Mouse (Mus musculus) olfactory bulb, adult 2 months (tissue): ENCODE results near the gene Plg. TPM values are rescaled to one million over a fixed set of nuclear protein-coding genes. Genes with fewer than 3 reads are reported as not detected.

Experiments used
- H3K27ac ChIP-seq: fragments of 200-500 bp; 2 replicates; pipeline ENCODE4 v1.5.1; 2012; ENCODE audit warnings: low read depth, low read length; ENCODE audit not compliant: insufficient read depth
- H3K4me1 ChIP-seq: fragments of 200-500 bp; 2 replicates; pipeline ENCODE4 v1.6.1; 2012; ENCODE audit warnings: low read length; ENCODE audit not compliant: control insufficient read depth, insufficient read depth
- H3K4me3 ChIP-seq: fragments of 200-500 bp; 2 replicates; pipeline ENCODE4 v1.5.1; 2012; ENCODE audit warnings: mild to moderate bottlenecking, low read depth, low read length, moderate library complexity; ENCODE audit not compliant: insufficient read depth
- CTCF ChIP-seq: fragments of 200-500 bp; IDR thresholded peaks from 2 replicates; pipeline ENCODE4 v1.5.1; 2012; ENCODE audit warnings: low read depth, mild to moderate bottlenecking, low read length, moderate library complexity; ENCODE audit not compliant: insufficient read depth
- POLR2A ChIP-seq: fragments of 200-500 bp; IDR thresholded peaks from 2 replicates; pipeline ENCODE4 v1.6.1; 2012; ENCODE audit warnings: mild to moderate bottlenecking, low read depth, low read length, moderate library complexity; ENCODE audit not compliant: insufficient read depth
- WGBS: fragments of 180-500 bp; shearing (Covaris S2); methylation state at CpG from one replicate; pipeline ENCODE4 v1.1.7; 2018; 5-methylcytosine and 5-hydroxymethylcytosine counted together
- polyA plus RNA-seq: library from polyadenylated mRNA; stranded (reverse); fragments of >200 nt; gene quantifications from 2 replicates; pipeline ENCODE4 v1.2.4, GENCODE M21; 2012; ENCODE audit warnings: low replicate concordance; ENCODE audit not compliant: missing spikeins, insufficient read depth, insufficient read length

Plg gene
- polyA plus RNA-seq, 1 experiment: not detected

DNA sequence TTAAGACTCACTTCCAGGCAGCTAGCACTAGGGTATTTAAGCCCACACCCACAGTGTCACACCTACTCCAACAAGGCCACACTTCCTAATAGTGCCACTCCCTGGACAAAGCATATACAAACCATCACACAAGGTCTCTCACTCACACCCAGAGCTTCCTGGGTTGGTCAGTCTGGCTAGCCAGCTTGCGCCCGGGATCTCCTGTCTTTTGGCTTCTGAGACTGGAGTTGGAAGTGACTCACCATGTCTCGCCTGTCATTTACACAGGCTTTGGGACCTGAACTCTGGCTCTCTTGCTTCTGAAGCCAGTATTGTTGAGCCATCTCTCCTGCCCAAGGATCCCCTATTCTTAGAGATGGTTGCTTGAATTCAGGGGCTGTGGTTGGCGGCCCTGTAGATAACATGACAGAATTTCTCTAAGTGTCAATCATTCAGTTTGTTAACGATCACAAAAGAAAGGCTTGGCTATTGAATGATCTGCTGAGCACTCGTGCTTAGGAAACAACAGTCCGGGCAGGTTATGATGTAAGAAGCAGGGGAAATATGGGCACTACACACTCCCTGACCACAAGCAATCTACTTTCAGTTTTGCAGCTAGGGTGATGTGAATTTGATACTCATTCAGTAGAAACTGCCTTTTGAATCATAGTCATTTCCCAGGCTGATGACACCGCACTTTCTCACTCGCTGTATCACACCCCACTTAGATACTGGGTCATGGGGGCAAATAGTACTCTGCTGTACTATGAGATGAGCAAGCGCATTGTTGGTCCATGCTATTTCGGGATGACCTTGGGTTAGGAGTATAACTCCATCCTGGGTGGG lies 14.6 kb upstream of the Plg start:
- H3K4me1 ChIP-seq: no peaks in the 10 kb centered on the region
- WGBS: 82% methylated on average over 11 of the region's 11 CpGs

DNA sequence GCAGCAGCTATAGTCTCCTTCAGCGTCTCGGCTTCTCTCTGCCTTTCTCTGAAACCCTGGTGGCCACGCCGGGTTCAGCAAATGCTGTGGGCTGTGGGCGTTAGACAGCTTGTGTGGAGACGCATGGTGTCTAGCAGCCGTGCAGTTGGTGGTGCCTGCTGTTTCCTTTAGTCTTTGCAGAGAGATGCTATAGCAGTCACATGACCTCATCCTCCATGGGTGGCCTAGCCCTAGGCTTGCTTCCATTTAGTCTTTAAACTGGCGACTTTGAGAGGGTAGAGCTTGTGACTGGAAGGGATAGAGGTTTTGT lies 14.0 kb upstream of the Plg start:
- Histone ChIP-seq H3K4me1 (no peaks in the 10 kb centered on the region), H3K27ac (no peak overlapping the region), H3K4me3 (no peak overlapping the region)
- TF ChIP-seq POLR2A (no peak), CTCF (no peak)
- WGBS: 30% methylated on average over 8 of the region's 8 CpGs

More for the DNA sequence above, 14.6 kb upstream of the Plg start:
- TF ChIP-seq CTCF (no peak), POLR2A (no peak)
- Histone ChIP-seq H3K4me3 (no peak overlapping the region), H3K27ac (no peak overlapping the region)

- TF ChIP-seq POLR2A (no peak), CTCF (0 out of 2 replicates have a peak, but pooled peaks have one; percentile 44)
- H3K4me3 ChIP-seq: no peak overlapping the region
- 48% methylated on average over 5 of the region's 5 CpGs for WGBS
- no peak overlapping the region for H3K27ac ChIP-seq
- H3K4me1 ChIP-seq: peaks cover 3% of the 10 kb centered on the region; the same call in 1 of the 2 replicates
These were observed 11.0 kb upstream of the Plg start for GRCm38 (mm10) chr17:12367373-12367930.

DNA sequence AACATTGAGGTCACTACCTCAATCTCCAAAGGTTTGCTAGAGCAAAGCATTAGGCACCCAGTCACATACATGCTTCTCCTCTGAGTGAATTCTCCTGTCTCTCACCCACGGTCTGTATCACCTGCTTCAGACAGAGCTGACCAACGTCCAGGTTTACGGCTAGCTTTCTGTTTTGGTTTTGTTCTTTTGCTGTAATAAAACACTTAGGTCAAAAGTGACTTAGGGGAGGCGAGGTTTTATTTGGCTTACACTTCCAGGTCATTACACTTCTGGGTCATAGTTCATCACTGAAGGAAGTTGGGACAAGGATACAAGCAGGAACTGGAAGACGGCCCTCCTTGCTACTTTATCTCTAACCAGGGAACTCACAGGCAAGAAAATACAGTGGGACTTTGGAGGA lies 9.0 kb upstream of the Plg start:
- no peak overlapping the region for H3K4me3 ChIP-seq
- peaks cover 3% of the 10 kb centered on the region; the same call in 1 of the 2 replicates for H3K4me1 ChIP-seq
- no peak overlapping the region for H3K27ac ChIP-seq
- 90% methylated on average over 5 of the region's 5 CpGs for WGBS
- TF ChIP-seq CTCF (no peak), POLR2A (no peak)

DNA sequence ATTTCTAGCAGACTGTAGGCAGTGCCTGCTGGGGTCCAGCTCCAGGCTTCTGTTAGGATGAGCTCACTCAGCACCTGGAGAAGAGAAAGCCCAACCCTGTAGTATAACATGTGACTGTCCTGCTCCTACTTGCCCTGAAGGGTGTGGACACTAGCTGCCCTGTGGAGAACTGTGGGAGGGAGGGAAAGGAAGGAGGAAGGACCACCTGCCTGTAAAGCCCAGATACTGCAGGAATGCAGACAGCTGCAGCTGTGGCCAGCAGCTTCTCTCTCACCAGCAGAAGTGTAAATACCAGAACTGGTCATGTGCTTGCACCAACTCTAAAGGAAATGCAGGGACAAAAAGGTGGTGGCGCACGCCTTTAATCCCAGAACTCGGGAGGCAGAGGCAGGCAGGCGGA lies 8.1 kb upstream of the Plg start:
- Histone ChIP-seq H3K4me1 (peaks cover 3% of the 10 kb centered on the region; the same call in 1 of the 2 replicates), H3K27ac (no peak overlapping the region), H3K4me3 (no peak overlapping the region)
- TF ChIP-seq POLR2A: no peak
- WGBS: 75% methylated on average over 4 of the region's 4 CpGs

- Histone ChIP-seq H3K4me3 (no peak overlapping the region), H3K27ac (no peak overlapping the region), H3K4me1 (peaks cover 3% of the 10 kb centered on the region; the same call in 1 of the 2 replicates)
- TF ChIP-seq POLR2A: no peak
- TF ChIP-seq CTCF: no peak
- 26% methylated on average over 10 of the region's 10 CpGs for WGBS
These were observed 7.0 kb upstream of the Plg start for GRCm38 (mm10) chr17:12371310-12371925.

GRCm38 (mm10) chr17:12372021-12372420 lies 6.4 kb upstream of the Plg start:
- TF ChIP-seq POLR2A (no peak), CTCF (0 out of 2 replicates have a peak, but pooled peaks have one; percentile 9)
- Histone ChIP-seq H3K4me1 (peaks cover 3% of the 10 kb centered on the region; the same call in 1 of the 2 replicates), H3K27ac (no peak overlapping the region), H3K4me3 (no peak overlapping the region)
- 9% methylated on average over 4 of the region's 4 CpGs for WGBS

GRCm38 (mm10) chr17:12373601-12374144 lies 4.7 kb upstream of the Plg start:
- H3K27ac ChIP-seq: no peak overlapping the region
- 83% methylated on average over 3 of the region's 3 CpGs for WGBS
- TF ChIP-seq POLR2A: no peak
- TF ChIP-seq CTCF: no peak
- H3K4me1 ChIP-seq: peaks cover 3% of the 10 kb centered on the region; the same call in 1 of the 2 replicates
- H3K4me3 ChIP-seq: no peak overlapping the region

DNA sequence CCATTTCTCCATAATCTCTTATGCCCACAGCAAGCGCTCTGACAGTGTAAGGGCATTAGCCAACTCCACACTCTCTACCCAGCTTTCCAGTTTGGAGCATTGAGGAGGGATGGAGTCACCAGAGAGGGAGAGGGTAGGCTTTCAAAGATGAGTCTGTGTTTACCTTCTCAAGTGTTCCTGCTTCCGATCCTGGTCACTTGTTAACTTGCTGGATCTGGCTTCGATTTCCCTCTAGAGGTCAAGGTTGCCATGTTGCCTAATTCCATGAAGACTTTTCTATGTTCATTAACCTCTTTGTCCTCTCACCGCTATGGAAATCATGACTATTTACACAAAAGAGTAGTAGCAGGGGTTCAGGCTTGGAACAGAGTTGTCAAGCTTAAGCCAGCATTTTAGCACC lies 1.9 kb downstream of the Plg start:
- Histone ChIP-seq H3K4me3 (no peak overlapping the region), H3K27ac (no peak overlapping the region), H3K4me1 (no peaks in the 10 kb centered on the region)
- WGBS: 91% methylated on average over 4 of the region's 4 CpGs
- TF ChIP-seq CTCF (no peak), POLR2A (no peak)
